Mouse (Mus musculus) induced T-regulatory cell, adult 2 months (primary cell): ENCODE results near the gene Ankrd40.

ENCODE experiments used
- DNase-seq: peaks from one replicate; pipeline ENCODE4 v3.0.0-alpha.2; 2012; ENCODE audit warnings: low read depth

The Ankrd40 gene

DNA sequence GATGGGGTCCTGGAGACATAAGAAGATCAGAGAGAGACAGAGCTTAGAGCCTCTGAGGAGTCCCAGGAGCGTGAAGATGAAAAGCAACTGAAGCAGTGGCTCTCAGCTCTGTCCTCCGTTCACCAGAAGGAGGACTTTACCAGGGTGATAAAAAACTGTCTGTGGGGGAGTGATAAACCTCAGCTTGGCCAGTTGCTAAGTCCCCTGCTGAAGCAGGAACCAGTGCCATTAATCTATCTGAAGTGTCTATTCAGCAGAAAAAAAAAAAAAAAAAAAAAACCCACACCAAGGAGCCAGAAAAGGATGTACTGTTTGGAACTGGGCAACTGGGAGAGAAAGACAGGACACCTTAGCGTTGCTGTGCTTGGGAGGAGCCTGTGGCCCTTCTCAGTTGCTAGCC, 23.3 kb downstream of the Ankrd40 start:
- no peak for DNase-seq

DNA sequence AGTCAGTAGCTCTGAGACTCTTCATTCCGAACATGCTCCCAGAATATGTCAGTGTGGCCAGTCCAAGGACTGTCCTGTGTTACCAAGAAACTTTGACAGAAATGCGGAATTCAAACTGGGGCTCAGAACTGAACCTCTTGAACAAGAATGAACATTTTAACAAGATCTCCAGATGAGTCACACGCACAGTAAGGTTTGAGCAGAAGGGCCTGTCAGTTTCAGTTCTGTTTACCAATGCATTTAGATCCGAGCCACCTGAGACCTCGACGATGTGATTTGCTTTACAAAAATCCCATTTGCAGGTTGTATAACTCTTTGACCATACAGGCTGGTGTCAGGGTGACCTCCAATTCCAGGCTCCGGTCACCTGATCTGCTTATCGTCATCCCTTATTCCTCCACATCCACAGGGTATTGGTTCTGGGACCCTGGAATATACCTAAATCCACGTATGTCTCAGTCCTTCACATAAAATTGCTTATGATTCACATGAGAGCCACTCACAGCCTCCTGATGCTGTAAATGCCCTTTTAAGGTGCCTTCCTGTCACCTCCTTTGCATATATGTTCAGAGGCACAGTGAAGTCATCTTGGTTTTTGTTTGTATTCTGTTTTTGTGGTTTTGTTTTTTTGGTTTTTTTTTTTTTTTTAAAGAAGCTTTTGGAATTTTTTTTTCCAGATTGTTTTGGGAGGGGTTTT, 27.9 kb downstream of the Ankrd40 start:
- peak; percentile 56 for DNase-seq

DNA sequence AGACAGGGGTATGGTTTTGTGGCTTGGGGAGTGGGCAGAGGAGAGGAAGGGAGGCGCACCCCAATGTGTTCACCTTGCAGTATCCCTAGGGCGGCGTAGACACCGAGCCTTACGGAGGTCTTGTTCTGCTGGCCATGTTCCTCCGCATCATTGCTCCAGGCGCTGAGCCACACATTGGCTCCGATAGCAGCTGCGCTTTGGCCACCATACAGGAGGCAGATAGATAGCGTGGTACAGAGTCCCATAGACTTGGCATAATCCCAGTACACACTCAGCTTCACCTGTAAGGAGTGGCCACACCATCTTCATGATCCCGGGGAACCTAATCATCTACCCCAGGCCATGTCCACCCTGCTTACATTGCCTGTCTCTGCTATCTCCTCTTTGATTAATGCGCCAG, 31.4 kb downstream of the Ankrd40 start:
- no peak for DNase-seq

DNA sequence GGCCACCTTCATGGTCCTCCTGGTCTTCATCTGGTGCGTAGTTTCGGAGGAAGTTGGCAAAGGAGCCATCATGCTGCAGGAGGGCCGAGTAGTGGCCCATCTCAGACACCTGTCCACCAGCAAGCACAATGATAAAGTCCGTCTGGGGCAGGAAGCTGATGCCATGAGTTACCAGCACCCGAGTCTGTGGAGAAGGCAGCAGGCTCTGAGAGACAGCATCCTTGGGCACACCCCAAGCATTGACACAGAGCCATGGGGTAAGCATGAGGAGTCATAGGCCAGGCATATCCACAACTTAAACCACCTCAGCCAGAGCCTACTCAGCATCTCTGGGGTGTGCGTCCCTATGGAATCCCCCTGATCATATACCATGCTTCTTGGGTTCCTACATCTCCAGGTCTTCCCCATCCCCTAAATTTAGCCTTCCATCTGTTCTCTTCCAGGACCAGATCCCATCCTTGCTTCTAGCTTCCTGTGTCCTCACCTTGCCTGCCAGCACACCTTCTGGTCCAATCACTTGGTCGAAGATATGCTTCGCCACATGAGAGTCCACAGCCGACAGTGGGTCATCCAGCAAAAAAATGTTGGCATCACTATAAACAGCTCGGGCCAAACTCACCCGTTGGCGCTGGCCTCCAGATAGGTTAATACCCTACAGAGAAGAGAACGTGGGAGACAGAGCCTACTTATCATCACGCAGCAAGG, 33.5 kb downstream of the Ankrd40 start:
- no peak for DNase-seq

DNA sequence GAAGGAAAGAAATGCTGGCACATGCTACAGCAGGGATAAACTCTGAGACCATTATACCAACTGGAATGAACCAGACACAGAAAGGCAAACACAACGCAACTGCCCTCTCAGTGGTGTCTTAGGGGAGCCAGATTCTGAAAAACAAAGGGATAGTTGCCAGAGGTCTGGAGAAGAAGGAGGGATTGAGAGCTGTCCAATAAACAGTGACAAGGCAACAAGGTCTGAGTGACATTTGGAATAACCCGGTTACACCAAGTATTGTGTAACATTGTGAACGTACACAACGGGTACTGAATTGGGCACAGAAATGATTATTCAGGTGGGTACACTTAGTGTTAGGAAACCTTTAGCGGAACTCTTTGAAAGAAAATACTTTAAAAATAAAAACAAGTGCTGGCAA, 34.3 kb downstream of the Ankrd40 start:
- no peak for DNase-seq

DNA sequence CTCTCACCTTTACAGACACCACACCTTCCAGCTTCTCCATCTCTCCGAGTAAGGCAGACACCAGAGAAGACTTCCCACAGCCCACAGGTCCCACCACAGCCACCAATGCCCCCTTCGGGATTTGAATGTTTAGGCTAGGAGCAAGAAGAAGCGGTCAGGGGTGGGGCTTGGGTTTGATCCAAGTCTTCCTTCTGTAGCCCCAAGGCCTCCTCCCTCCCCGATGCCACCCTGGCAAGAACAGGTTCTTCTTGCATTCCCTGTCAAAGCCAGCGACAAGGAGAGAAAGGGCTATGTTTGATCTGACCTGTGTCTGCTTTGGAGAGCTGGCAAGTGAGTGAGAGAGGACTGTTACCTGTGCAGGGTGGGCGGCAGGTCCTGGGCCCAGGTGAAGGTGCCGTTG, 35.9 kb downstream of the Ankrd40 start:
- no peak for DNase-seq

DNA sequence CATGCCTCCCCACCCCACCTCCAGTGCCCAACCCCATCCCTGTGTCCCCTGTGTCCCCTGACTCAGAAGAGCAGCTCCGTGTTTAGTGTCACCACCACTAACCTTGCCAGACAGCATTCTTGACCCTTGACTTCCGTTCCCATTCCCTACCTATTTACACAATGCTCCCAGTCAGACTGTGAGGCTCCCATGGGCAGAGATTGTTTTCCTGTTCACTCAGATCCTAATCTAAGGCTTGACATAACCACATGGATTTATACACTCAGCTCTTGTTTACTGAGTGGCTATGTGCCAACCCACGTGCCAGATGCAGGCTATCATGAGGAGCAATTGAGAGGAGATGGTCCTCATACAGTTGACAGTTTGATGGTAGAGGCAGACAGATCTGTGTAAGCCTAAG, 37.5 kb downstream of the Ankrd40 start:
- DNase-seq = no peak

DNA sequence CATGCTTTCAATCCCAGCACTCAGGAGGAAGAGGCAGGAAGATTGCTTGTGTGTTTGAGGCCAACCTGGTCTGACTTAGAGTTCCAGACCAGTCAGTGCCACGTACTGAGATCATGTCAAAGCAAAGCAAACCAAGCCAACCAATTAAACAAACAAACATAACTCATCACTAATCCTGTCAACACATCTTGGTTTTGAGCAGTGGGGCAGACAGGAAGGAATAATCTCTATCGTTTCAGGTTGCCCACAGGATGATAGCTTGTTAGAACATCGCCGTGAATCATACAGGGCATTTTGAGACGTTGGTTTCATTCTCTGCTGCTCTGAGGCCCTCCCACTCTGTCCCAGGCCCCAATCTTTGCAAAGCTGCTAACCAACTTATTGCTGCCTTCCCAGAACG, 42.2 kb downstream of the Ankrd40 start:
- DNase-seq = peak; percentile 71

DNA sequence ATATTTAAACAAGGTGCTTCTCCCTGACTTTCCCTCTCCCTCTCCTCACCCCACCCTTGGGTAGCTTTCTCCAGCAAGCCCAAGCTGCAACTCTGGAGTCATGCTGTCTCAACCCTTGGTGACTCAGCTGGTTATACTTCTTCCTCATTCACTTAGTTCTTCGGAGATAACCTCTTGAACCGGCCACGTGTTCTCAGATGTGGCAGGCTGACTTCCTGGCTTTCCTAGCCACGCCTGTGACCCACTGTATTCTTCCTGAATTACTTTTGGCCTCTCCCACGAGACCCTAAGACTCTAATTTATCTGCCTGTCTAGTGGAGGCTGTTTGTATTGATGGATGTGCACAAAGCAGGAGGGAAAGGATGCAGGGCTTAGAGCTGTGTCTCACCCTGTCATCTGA, 43.0 kb downstream of the Ankrd40 start:
- DNase-seq = peak; percentile 61

DNA sequence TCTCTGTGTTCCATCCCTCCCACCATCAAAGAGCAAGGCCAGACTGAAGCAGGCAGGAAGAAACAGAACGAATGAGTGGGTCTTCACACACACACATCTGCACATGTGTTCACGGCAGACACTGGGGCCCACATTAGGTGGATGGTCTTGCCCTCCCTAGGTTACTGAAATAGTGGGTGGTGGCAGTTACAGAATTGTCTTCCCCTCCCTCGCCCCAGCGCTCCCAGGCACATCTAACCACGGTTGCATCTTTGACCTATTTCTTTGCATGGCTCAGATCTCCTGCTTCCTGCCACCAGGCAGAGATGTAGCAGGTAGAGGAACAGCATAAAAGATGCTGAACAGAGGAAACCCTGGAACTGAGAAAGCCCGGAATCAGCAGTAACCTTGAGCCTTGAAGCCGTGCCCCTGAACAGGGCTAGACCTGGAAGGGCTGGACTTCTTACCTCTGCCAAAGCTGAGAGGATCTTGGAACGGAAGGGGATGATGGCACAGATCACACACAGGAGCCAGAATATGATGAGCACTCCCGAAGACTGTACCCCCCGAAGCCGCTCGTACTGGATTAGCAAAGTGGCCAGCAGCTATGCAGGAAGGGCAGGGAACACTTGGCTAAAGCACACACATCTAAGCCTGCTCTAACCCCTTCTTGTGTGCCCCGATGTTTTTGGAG, 46.6 kb downstream of the Ankrd40 start:
- no peak for DNase-seq

DNA sequence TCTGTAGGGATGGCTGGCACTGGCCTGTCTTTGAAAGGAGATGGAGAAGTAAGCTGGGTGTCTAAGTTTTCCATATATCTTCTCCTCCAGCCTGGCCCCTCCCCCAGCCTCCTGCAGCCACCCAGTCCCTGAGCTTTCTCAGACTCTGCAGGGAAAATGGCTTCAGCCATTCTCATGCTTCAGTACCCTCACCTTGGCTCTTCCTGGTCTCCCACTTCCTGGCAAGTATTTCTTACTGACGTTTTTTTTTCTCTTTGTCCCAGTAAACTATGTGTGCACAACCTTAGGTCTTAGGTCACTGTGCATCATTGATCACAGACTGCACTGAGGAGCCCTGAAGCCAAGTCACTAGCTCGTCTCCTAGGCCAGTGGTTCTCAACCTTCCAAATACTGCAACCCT, 51.3 kb downstream of the Ankrd40 start:
- DNase-seq = no peak

DNA sequence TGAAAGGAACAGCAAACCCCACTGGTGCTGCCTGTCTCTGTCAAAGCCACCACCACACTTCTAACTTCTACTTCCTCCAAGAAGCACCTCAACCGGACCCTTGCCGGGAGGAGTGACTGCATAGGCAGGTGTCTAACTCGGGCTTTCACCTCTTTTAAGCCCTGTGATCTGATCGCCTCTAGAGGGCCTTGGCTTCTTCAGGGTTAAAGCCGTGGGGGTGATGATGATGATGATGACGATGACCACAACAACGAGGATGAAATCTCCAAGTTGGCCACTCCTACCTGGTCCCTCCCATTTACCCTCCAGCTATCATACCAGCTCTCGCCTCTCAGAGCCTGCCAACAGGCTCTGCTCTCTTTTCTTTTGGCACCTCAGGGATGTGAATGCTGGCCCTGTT, 51.9 kb downstream of the Ankrd40 start:
- peak; percentile 26 for DNase-seq

DNA sequence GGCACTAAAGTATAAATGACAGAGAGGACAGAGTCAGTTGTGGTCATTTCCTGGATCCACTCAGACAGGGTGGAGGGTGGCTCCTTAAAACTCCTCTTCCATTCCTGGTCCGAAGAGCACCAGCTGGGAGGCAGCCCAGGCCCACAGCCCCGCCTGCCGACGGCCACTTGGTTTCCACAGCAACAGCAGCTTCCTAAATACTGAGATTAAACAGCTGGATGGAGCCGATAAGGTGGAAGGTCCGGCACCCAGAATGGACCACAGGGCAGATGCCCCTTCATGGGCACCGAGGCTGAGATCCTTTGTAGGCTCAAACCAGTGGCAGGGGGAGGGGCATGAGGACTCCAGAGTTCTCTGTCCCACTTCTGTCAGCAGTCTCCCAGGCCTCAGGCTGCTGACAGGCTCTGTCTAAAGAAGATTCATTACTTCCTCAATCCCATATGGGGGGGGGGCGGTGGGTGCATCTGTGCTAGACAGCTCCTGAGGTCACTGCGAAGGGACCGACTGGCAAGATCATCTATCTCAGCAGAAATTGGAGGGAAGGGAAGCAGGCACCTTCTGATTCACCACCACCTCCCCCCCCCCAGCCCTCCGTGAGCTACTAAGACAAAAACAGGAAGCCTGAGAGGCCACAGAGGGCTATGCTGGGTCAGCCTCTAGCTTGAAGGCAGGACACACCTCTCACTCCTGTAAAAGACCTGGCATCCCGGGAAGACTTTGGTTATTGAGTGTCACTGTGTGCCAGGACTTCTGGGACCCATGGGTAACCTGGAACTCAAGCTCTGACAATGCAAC, 58.4 kb downstream of the Ankrd40 start:
- peak; percentile 83 for DNase-seq

DNA sequence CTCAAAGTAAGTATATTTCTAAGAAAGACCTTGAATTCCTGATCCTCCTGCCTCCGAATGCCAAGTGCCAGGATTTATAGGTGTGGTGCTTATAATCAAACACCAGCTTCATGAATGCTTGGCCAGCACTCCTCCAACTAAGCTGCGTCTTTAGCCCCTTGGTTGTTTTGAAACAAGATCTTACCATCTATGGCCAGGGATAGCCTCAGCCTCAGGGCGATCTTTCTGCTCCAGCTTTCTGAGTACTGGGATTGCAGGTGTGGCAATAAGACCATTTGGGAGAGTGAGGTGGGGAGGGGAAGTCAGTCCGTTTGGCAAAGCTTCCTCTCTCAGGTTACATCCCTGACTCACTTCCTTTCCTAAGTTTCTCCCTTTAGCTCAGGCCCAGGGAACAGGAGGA, 60.0 kb downstream of the Ankrd40 start:
- no peak for DNase-seq

DNA sequence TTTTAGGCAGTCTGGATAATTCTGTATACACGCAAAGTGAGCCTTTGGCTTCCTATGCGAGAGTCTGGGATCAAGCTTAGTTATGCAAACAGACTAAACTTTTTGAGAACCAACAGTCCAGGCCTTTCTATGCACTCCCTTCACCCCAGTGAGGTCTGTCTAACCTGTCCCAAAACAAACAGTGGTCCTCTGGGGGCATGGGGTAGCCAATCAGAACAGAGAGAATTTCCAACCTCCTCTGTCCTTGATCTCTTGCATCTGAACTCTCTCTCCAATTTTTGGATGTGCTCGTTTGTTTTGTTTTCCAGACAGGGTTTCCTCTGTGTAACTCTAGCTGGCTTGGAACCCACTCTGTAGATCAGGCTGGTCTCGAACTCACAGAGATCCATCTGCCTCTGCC, 61.2 kb downstream of the Ankrd40 start:
- DNase-seq = no peak

DNA sequence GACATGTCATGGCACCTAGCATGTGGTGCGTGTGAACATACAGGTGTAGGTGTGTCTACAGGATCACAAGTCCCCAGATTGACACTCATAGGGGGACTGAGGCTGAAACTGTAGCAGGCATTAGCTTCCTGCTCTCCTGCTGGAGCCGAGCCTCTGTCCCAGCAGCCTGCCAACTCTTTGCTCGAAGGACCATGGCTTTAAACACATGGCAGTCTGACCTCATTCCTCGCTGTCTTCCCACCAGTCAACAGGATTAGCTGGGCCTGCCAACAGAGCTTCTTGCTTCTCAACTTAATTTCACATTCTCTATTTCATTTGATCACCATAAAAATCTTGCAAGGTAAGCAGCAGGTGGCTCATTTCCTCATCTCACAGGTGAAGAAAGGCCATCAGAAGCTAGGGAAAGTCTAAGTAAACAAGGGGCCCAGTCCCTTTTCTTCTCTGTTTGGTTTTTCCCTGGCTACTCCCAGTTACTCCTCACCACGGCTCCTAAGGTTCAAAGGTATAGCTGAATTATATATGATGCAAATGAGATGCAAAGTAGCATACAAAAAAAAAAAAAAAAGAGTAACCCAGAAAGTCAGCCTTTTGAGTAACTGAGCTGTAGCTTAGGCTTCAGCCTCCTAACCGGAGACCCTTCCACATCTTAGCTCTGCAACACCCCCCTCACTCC, 62.1 kb downstream of the Ankrd40 start:
- peak; percentile 31 for DNase-seq

DNA sequence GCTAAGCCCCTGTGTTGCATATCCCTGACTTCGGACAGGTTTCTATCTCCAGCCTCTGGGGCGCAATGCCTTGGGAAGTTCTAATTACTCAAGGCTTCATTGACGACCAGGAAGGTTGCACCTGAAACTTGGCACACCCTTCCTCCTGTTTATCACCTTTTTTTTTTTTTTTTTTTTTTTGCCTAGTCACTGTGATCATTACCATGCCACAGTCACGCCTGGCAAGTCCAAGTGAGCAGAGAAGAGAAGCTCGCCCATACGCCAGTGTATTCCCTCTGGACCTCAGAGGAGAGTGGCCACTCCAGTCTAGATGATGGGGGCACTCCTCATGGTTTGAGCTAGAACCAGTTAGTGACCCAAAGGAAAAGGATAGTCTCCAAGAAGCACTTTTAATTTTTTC, 63.0 kb downstream of the Ankrd40 start:
- DNase-seq = no peak
